Mouse (Mus musculus) frontal cortex, postnatal 14 days (tissue): ENCODE measurements around the gene Sost.

Source experiments
- DNase-seq, 2 experiments: peaks; one replicate each; pipeline ENCODE4 v3.0.0; 2022; ENCODE audit warnings: low spot score in 2 of 2

Gene Sost

GRCm38 (mm10) chr11:101946525-101946924, 20.3 kb downstream of the Sost start:
- no peak for DNase-seq

GRCm38 (mm10) chr11:101943055-101943454, 23.8 kb downstream of the Sost start:
- no peak for DNase-seq

GRCm38 (mm10) chr11:101937108-101937507, 29.7 kb downstream of the Sost start:
- no peak for DNase-seq

- no peak for DNase-seq
These were observed 30.4 kb downstream of the Sost start for GRCm38 (mm10) chr11:101936421-101936820.

- DNase-seq, result no peak
These were observed 31.1 kb downstream of the Sost start for GRCm38 (mm10) chr11:101935743-101936142.

GRCm38 (mm10) chr11:101931978-101932377, 34.8 kb downstream of the Sost start:
- DNase-seq, result no peak

- no peak for DNase-seq
These were observed 38.6 kb downstream of the Sost start for GRCm38 (mm10) chr11:101928030-101928762.

GRCm38 (mm10) chr11:101926951-101927589, 39.7 kb downstream of the Sost start:
- no peak for DNase-seq

GRCm38 (mm10) chr11:101925636-101926035, 41.2 kb downstream of the Sost start:
- no peak for DNase-seq

GRCm38 (mm10) chr11:101924441-101924976, 42.3 kb downstream of the Sost start:
- no peak for DNase-seq

- DNase-seq, result no peak
These were observed 42.8 kb downstream of the Sost start for GRCm38 (mm10) chr11:101923988-101924387.

- no peak for DNase-seq
These were observed 45.4 kb downstream of the Sost start for GRCm38 (mm10) chr11:101921361-101921952.

- DNase-seq, result peak; percentile 64 to 88
These were observed 47.2 kb downstream of the Sost start for GRCm38 (mm10) chr11:101919660-101920059.

GRCm38 (mm10) chr11:101918609-101919008, 48.2 kb downstream of the Sost start:
- DNase-seq, result no peak

GRCm38 (mm10) chr11:101916772-101917171, 50.0 kb downstream of the Sost start:
- DNase-seq, result no peak

- DNase-seq, result no peak
These were observed 53.2 kb downstream of the Sost start for GRCm38 (mm10) chr11:101913591-101913990.
